Mouse (Mus musculus): ENCODE measurements around the gene Slc16a2. TPM values are rescaled to one million over a fixed set of nuclear protein-coding genes. Genes with fewer than 3 reads are reported as not detected.

The Slc16a2 gene
- polyA plus RNA-seq, 2 experiments: 4.2 to 7.5 TPM

DNA sequence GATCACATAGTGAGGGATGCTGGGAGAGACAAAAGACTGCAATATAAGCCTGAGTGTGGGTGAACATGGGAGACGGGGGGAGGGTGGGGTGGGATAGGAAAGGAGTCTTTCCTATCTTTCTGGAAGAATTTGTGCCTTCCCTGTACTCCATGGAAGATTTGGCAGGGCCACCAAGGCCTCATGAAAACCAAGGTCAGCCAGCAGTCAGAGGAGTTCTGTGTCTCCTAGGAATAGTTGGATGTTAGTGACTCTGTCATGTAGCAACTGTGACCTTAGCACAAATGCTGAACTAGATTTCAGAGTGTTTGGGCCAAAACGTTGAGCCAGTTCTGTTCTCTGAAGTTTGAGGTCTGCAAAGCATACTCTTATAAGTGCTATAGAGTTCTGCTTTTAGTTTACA lies 36.1 kb downstream of the Slc16a2 start:
- H3K9ac ChIP-seq (replicated peaks): no peak overlapping the region
- WGBS (ENCODE audit: insufficient replicate concordance): 43% methylated on average over 2 of the region's 2 CpGs
- no peak overlapping the region for H3K4me3 ChIP-seq (ENCODE audit: insufficient read depth in 1 of 2, low read depth in 2 of 2, low read length in 2 of 2)
- TF ChIP-seq EP300 (IDR thresholded peaks at IDR 0.05; ENCODE audit: low read depth): no peak
- no peak for TF ChIP-seq CTCF (IDR thresholded peaks at IDR 0.05; ENCODE audit: low read depth)
- no peaks in the 10 kb centered on the region for H3K36me3 ChIP-seq (replicated peaks; ENCODE audit: control insufficient read depth, insufficient read depth, low read depth)
- no peak overlapping the region for H3K27ac ChIP-seq
- no peak for ATAC-seq (ENCODE audit: insufficient read depth)
- H3K27me3 ChIP-seq (ENCODE audit: control insufficient read depth, insufficient read depth, low read length): no peaks in the 10 kb centered on the region; the same call in 1 of the 2 replicates
- no peak overlapping the region for H3K4me2 ChIP-seq (ENCODE audit: low read depth)
- no peaks in the 10 kb centered on the region for H3K4me1 ChIP-seq (replicated peaks; ENCODE audit: control insufficient read depth in 2 of 2, insufficient read depth in 2 of 2, low read length in 1 of 2)
- DNase-seq (ENCODE audit: low read depth in 3 of 3, low spot score in 3 of 3): no peak
- H3K9me3 ChIP-seq (ENCODE audit: control insufficient read depth, low read length): no peaks in the 10 kb centered on the region

DNA sequence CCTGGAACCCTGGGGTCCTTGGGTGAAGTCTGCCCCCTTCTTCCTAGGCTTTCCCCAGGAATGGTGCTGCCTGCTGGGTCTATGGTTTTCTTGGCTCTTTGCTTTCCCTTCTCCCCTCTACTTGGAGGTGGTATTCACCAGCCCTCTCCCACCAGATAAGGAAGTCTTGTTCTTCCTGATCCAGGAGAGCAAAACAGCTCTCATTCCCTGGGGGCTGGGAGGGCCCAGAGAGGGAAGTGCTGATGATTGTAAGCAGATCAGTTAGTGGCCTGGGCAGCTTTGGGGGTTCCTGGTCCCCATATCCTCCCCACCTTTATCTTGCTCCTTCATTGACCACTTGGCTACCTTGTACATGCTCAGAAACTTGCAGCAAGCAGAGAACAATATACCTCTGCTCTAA lies 45.4 kb downstream of the Slc16a2 start:
- Histone ChIP-seq H3K4me3 (ENCODE audit: insufficient read depth in 1 of 2, low read depth in 2 of 2, low read length in 2 of 2) (no peak overlapping the region), H3K27ac (no peak overlapping the region), H3K4me2 (ENCODE audit: low read depth) (no peak overlapping the region), H3K4me1 (replicated peaks; ENCODE audit: control insufficient read depth in 2 of 2, insufficient read depth in 2 of 2, low read length in 1 of 2) (no peaks in the 10 kb centered on the region), H3K9ac (replicated peaks) (no peak overlapping the region), H3K36me3 (replicated peaks; ENCODE audit: control insufficient read depth, insufficient read depth, low read depth) (no peaks in the 10 kb centered on the region), H3K9me3 (ENCODE audit: control insufficient read depth, low read length) (no peaks in the 10 kb centered on the region), H3K27me3 (ENCODE audit: control insufficient read depth, insufficient read depth, low read length) (no peaks in the 10 kb centered on the region)
- DNase-seq (ENCODE audit: low read depth in 3 of 3, low spot score in 3 of 3) (no peak), ATAC-seq (ENCODE audit: insufficient read depth) (no peak)
- no peak for TF ChIP-seq EP300 (IDR thresholded peaks at IDR 0.05; ENCODE audit: low read depth)

DNA sequence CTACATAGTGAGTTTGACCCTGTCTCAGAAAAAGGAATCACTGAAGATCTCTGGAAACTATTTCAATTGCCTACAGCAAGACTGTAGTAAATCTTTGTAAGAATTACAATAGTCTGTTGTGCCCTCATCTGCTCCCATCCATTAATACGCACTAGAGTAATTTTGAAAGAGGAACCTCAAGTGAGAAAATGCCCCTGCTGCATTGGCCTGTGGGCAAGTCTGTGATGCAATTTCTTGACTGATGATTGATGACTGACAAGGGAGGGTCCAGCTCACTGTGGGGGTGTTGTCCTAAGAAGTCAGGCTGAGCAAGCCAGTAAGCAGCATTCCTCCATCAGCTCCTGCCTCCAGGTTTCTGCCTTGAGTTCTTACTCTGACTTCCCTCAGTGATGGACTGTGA lies 75.6 kb downstream of the Slc16a2 start:
- no peak for ATAC-seq (ENCODE audit: insufficient read depth)

DNA sequence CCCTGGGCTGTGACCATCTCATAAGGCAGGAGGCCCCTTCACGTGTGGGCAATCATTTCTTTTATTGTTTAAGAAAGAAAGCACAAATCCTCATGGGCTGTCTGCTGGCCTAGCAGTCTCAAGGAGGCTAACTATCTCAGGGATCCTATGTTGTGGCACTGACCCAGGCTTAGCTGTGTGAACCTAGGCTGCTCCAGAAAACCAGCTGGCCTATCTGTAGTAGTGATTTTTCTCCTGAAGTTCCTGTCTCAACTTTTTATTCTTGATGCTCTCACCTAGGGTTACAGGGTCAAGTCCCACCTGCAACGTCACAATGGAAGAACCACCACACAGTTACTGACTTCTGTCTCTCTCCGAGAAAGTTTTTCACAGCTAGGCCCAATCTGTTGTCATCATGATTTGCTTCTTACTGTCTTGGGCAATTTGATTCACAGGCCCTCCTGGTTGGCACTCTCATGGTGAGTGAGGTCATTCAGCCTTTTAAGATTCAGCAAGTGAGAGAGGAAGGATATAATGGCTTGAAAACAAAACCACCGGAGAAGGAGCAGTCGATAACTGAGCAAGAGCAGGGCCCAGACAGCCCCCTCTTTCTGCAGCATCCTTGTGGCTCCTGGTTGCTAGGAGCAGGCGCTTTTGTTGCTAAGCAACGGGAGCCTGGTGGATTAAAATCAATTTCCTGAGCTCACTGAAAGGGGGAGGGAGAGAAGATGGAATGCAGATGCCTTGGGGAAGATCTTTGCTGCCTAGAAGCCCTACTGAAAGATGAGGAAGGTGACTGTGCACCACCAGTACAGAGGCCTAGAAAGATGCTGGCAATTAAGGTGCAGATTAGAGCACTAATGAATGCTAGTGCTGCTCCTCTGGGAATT lies 77.4 kb downstream of the Slc16a2 start:
- H3K4me2 ChIP-seq (ENCODE audit: low read depth): no peak overlapping the region
- TF ChIP-seq CTCF (IDR thresholded peaks at IDR 0.05; ENCODE audit: low read depth): no peak
- TF ChIP-seq EP300 (IDR thresholded peaks at IDR 0.05; ENCODE audit: low read depth): no peak
- H3K4me3 ChIP-seq (ENCODE audit: insufficient read depth in 1 of 2, low read depth in 2 of 2, low read length in 2 of 2): no peak overlapping the region
- H3K27ac ChIP-seq: no peak overlapping the region
- no peaks in the 10 kb centered on the region for H3K9me3 ChIP-seq (ENCODE audit: control insufficient read depth, low read length)
- WGBS (ENCODE audit: insufficient replicate concordance): 54% methylated on average over 7 of the region's 7 CpGs
- no peaks in the 10 kb centered on the region for H3K36me3 ChIP-seq (replicated peaks; ENCODE audit: control insufficient read depth, insufficient read depth, low read depth)
- H3K4me1 ChIP-seq (replicated peaks; ENCODE audit: control insufficient read depth in 2 of 2, insufficient read depth in 2 of 2, low read length in 1 of 2): no peaks in the 10 kb centered on the region
- no peak overlapping the region for H3K9ac ChIP-seq (replicated peaks)
- ATAC-seq (ENCODE audit: insufficient read depth) (no peak), DNase-seq (ENCODE audit: low read depth in 3 of 3, low spot score in 3 of 3) (no peak)
- no peaks in the 10 kb centered on the region; the same call in 1 of the 2 replicates for H3K27me3 ChIP-seq (ENCODE audit: control insufficient read depth, insufficient read depth, low read length)

More for the DNA sequence above, 75.6 kb downstream of the Slc16a2 start:
- Histone ChIP-seq H3K4me2 (ENCODE audit: low read depth) (no peak overlapping the region), H3K4me3 (ENCODE audit: insufficient read depth in 1 of 2, low read depth in 2 of 2, low read length in 2 of 2) (no peak overlapping the region), H3K36me3 (replicated peaks; ENCODE audit: control insufficient read depth, insufficient read depth, low read depth) (no peaks in the 10 kb centered on the region), H3K9ac (replicated peaks) (no peak overlapping the region), H3K27ac (no peak overlapping the region), H3K27me3 (ENCODE audit: control insufficient read depth, insufficient read depth, low read length) (no peaks in the 10 kb centered on the region; the same call in 1 of the 2 replicates), H3K4me1 (replicated peaks; ENCODE audit: control insufficient read depth in 2 of 2, insufficient read depth in 2 of 2, low read length in 1 of 2) (no peaks in the 10 kb centered on the region), H3K9me3 (ENCODE audit: control insufficient read depth, low read length) (no peaks in the 10 kb centered on the region)
- WGBS (ENCODE audit: insufficient replicate concordance): 71% methylated on average over 1 of the region's 1 CpGs
- TF ChIP-seq CTCF (IDR thresholded peaks at IDR 0.05; ENCODE audit: low read depth): no peak
- TF ChIP-seq EP300 (IDR thresholded peaks at IDR 0.05; ENCODE audit: low read depth): no peak
- no peak for DNase-seq (ENCODE audit: low read depth in 3 of 3, low spot score in 3 of 3)

DNA sequence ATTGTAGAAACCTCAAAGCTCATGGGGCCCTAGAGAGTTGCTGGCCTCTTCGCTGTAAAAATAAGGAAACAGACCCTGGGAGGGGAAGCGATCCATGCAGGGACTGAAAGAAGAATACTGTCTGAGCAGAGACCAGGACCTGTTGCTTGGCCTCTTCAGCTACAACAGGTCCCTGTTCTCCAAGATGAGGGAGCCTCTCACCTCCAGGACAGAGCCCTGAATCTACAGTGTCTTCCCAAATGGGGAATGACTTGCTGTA lies 79.8 kb downstream of the Slc16a2 start:
- H3K4me1 ChIP-seq (replicated peaks; ENCODE audit: control insufficient read depth in 2 of 2, insufficient read depth in 2 of 2, low read length in 1 of 2): no peaks in the 10 kb centered on the region
- H3K36me3 ChIP-seq (replicated peaks; ENCODE audit: control insufficient read depth, insufficient read depth, low read depth): no peaks in the 10 kb centered on the region
- ATAC-seq (ENCODE audit: insufficient read depth) (no peak), DNase-seq (ENCODE audit: low read depth in 3 of 3, low spot score in 3 of 3) (no peak)
- 15% methylated on average over 2 of the region's 2 CpGs for WGBS (ENCODE audit: insufficient replicate concordance)
- no peaks in the 10 kb centered on the region for H3K9me3 ChIP-seq (ENCODE audit: control insufficient read depth, low read length)
- no peak overlapping the region for H3K4me3 ChIP-seq (ENCODE audit: insufficient read depth in 1 of 2, low read depth in 2 of 2, low read length in 2 of 2)
- no peak overlapping the region for H3K9ac ChIP-seq (replicated peaks)
- TF ChIP-seq CTCF (IDR thresholded peaks at IDR 0.05; ENCODE audit: low read depth) (no peak), EP300 (IDR thresholded peaks at IDR 0.05; ENCODE audit: low read depth) (no peak)
- no peak overlapping the region for H3K27ac ChIP-seq
- no peaks in the 10 kb centered on the region; the same call in 1 of the 2 replicates for H3K27me3 ChIP-seq (ENCODE audit: control insufficient read depth, insufficient read depth, low read length)
- H3K4me2 ChIP-seq (ENCODE audit: low read depth): no peak overlapping the region

Data from liver, embryonic 14.5 days (tissue).